Mouse (Mus musculus) ES-Bruce4 (cell line): ENCODE data around the gene Rbpj.

Source experiments
- CTCF ChIP-seq: IDR thresholded peaks from one replicate; pipeline ENCODE4 v1.8.1; 2011; ENCODE audit warnings: low read depth, low read length
- POLR2A ChIP-seq: IDR thresholded peaks from one replicate; pipeline ENCODE4 v1.8.1; 2011; ENCODE audit warnings: low read length; ENCODE audit not compliant: insufficient read depth

GRCm38 (mm10) chr5:53702686-53703085 lies 236.7 kb downstream of the Rbpj start:
- no peak for TF ChIP-seq CTCF
- no peak for TF ChIP-seq POLR2A
